Mouse (Mus musculus) E14TG2a.4 (cell line): Measurements from ENCODE around the gene Robo1.

Experiments used
- CTCF ChIP-seq: conservative IDR thresholded peaks from 2 replicates; pipeline ENCODE4 v1.5.1; 2014; ENCODE audit warnings: low read length
- NANOG ChIP-seq: IDR thresholded peaks from 2 replicates; pipeline ENCODE4 v1.6.1; 2014; ENCODE audit warnings: borderline replicate concordance, low read length, mixed read lengths
- POU5F1 ChIP-seq: IDR thresholded peaks from 2 replicates; pipeline ENCODE4 v1.6.1; 2014; ENCODE audit warnings: low read length, borderline replicate concordance

GRCm38 (mm10) chr16:72993594-72993993, 685.5 kb downstream of the Robo1 start:
- no peak for TF ChIP-seq CTCF
- no peak for TF ChIP-seq NANOG
- TF ChIP-seq POU5F1, result no peak
